Mouse (Mus musculus) cerebellum, adult 18-20 months (tissue): ENCODE data around the gene Usp39.

Source experiments
- DNase-seq, 2 experiments: peaks; one replicate each; pipeline ENCODE4 v3.0.0; 2021

The Usp39 gene

DNA sequence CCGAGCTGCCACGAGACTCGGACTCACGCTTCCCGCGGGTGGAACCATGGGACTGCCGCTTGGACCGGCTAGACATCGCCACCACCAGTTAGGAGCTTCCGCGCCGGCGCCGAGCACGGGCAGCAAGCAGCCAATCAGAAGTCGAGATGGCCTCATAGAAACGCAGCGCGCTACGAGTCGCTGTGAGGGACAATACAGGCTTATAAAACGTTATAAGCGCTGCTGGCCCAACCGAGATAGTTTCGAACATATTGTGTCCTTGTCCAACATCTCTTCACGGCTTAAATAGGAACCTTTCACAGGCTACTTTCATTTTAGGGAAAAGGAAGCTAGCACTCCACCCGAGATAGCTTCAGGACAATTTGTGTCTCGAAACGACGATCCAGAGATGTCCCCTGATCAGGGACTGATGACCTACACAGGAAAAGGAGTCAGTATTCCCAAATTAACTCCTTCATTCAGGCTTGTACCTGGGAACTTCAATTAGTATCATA lies at the start of gene Usp39:
Usp39 (minus strand) TSS at position 111 of the 494 bp plus-strand sequence.
- DNase-seq = peak; percentile 96 to 97

GRCm38 (mm10) chr6:72392341-72392740 lies 47.4 kb upstream of the Usp39 start:
- DNase-seq = no peak

GRCm38 (mm10) chr6:72390795-72391521 lies 46.0 kb upstream of the Usp39 start:
- DNase-seq = peak in 1 of 2 experiments; percentile 10

- DNase-seq = peak; percentile 64 to 69
Measured at GRCm38 (mm10) chr6:72389941-72390771, 45.2 kb upstream of the Usp39 start, which contains the start of gene Vamp8. Vamp8 (minus strand) TSS chr6:72390703.

GRCm38 (mm10) chr6:72389471-72389940 lies 44.5 kb upstream of the Usp39 start:
- no peak for DNase-seq

- no peak for DNase-seq
Measured at GRCm38 (mm10) chr6:72388791-72389329, 43.9 kb upstream of the Usp39 start.

- DNase-seq = no peak
Measured at GRCm38 (mm10) chr6:72388266-72388665, 43.3 kb upstream of the Usp39 start.

GRCm38 (mm10) chr6:72387816-72388215 lies 42.8 kb upstream of the Usp39 start:
- DNase-seq = no peak

GRCm38 (mm10) chr6:72386561-72386960 lies 41.6 kb upstream of the Usp39 start:
- DNase-seq = no peak

- no peak for DNase-seq
Measured at GRCm38 (mm10) chr6:72385258-72385657, 40.3 kb upstream of the Usp39 start.

DNA sequence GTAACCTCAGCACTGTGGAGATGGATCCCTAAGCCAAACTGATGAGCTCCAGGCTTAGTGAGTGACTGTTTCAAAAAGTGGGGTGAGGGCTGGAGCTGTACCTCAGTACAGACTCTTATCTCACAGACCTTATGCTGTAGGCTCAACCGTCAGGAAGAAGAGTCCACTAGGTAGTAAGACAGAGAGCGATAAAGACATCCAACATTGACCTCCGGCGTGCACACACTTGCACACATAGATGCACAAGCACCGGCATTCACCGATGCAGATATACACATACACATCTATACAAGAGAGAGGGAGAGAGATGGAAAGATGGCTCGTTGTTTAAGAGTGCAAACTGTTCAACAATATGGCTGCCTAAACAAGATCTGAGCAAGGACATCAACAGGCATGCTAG lies 39.0 kb upstream of the Usp39 start:
- no peak for DNase-seq

- no peak for DNase-seq
Measured at GRCm38 (mm10) chr6:72383142-72383820, 38.3 kb upstream of the Usp39 start.

- DNase-seq = no peak
Measured at GRCm38 (mm10) chr6:72382494-72382893, 37.5 kb upstream of the Usp39 start.

DNA sequence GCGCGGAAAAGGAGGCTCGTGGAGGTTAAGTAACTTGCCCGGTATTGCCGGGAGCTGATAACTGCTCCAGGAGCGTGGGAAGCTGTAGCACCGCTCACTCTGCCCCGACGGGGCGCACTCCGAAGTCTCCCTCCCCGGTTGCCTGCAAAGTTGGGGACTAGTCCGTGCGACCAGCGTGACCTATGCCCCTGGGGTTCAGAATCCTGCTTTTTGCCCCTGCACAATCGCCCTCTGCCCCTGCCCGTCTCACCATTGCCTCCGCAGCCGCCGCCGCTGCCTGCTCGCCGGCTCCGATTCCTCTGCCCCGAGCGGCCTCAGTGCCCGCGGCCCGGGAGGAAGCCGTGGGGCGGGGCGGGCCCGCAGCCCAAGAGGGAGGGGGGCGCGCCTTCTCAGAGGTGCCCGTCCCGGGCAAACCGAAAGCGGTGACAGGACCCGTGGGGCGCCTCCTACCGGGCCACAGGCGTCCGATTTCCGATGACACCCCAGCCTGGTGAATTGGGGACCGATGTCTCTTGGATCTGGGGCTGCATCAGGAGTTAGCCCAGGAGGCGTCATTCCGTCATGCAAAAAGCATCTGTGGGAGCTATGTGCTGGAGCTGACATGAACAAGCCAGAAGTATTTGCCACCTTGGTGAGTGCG lies 35.3 kb upstream of the Usp39 start, which contains the start of gene Vamp5:
Vamp5 (minus strand) TSS at position 338 of the 640 bp plus-strand sequence.
- DNase-seq = peak; percentile 42

DNA sequence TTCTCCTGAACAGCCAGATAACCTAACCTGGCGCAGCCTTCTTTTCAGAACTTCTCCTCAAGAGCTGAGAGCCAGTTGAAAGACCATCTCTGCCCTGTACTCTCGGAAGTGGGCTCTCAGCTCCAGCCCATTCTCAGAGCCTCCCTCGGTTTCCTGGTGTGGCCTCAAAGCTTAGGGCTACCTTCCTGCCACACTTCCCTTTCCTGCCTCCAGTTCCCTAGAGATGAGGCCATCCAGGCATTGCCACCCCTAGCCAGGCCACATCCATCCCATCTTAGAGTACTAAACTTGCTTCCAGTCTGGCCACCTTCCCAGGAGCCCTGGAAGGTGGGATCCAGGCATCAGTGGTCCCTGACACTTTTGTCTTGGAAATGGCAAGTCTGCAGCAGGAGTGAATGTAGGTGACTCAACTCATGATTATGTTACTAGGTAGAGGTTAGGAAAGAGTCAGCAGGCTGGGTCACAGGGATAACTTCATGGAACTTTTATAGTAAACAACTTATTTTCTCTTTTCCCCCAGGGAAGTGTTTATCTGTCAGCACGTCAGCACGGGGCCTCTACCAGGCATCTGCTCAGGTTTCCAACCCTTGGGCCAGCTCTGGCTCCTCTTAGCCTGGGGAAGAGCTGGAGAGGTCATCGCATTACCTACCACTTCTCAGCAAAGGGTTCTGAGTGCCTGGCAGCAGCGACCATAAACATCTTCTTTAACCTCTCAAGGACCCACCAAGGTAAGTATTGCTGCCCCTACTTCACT lies 34.6 kb upstream of the Usp39 start:
- DNase-seq = no peak

DNA sequence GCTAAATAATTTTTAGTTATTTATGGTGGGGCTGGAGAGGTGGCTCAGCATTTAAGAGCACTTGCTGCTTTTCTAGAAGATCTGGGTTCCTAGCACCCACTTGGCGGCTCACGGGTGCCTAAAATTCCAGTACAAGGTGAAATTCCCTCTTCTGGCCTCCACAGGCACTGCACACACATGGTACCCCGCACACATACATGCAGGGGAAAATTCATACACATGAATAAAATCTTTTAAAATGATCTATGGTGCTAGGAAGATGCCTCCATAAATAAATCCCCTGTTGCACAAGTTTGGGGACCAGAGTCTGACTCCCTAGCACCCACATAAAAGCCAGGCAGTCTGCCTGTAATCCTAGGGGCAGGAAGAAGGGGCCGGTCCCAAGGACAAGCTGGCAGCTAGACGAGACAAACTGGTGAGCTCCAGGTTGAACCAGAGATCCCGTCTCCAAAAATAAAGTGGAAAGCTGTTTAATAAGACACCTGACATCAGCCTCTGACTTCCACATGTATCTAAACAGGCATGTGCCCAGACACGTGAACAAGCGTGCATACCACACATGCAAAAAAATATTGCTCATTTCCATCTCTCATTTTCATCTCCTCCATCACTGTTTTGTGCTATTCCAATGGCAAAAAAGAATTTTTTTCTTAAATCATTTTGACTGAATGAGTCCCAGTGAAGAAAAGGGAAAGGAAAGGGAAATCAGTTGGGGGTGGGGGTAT lies 33.7 kb upstream of the Usp39 start:
- no peak for DNase-seq

- DNase-seq = no peak
Measured at GRCm38 (mm10) chr6:72374820-72375563, 30.0 kb upstream of the Usp39 start.

- no peak for DNase-seq
Measured at GRCm38 (mm10) chr6:72374206-72374605, 29.2 kb upstream of the Usp39 start.

DNA sequence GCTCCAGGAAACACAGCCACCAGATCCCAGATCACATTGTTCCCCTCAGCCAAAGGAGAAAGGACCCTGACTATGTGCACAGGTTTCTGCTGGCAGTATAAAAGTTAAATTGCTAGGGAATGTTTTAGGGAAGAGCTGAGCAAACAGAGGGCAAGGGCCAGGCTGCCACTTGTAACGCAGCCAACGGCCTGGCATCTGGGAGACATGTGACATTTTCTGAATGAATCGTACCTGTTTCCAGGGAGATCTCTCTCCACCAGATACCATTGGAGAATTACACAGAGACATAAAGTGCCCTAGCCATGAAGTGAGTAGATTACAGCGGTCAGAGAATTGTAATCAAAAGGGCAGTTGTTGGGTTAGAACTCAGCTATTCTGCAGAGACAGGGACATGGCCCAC lies 28.2 kb upstream of the Usp39 start:
- DNase-seq = no peak

- no peak for DNase-seq
Measured at GRCm38 (mm10) chr6:72371571-72371970, 26.6 kb upstream of the Usp39 start.
